Mouse (Mus musculus) E14TG2a.4 (cell line): ENCODE results near the gene Ola1.

Experiments used
- CTCF ChIP-seq: conservative IDR thresholded peaks from 2 replicates; pipeline ENCODE4 v1.5.1; 2014; ENCODE audit warnings: low read length
- NANOG ChIP-seq: IDR thresholded peaks from 2 replicates; pipeline ENCODE4 v1.6.1; 2014; ENCODE audit warnings: borderline replicate concordance, low read length, mixed read lengths
- POU5F1 ChIP-seq: IDR thresholded peaks from 2 replicates; pipeline ENCODE4 v1.6.1; 2014; ENCODE audit warnings: low read length, borderline replicate concordance

DNA sequence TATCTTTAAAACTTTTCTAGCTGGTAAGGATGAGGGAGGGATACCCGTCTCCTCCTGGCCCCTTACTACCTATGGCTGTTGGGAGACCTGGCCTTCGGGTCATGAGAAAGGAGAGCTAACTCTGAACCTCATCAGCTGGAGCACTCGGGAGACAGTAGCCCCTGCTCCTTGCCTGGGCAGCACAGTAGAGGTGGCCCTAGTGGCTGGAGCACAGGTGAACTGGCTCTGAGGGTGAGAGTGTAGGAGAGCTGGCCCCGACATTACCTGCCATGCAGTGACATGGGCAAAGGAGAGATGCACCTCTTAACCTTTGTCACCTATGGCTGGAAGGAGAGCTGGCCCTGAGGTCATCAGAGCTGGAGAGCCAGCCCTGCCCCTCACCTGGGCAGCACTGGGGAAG, 22.6 kb upstream of the Ola1 start:
- TF ChIP-seq CTCF (no peak), POU5F1 (no peak), NANOG (no peak)
